Mouse (Mus musculus) liver, adult 2 months (tissue): ENCODE results near the gene Nalcn. TPM values are rescaled to one million over a fixed set of nuclear protein-coding genes. Genes with fewer than 3 reads are reported as not detected.

Source experiments
- DNase-seq: peaks from one replicate; pipeline ENCODE4 v3.0.0-alpha.2; 2011; ENCODE audit warnings: low read depth, low spot score; ENCODE audit errors: extremely low read depth
- H3K27ac ChIP-seq: fragments of 200-500 bp; replicated peaks from 2 replicates; pipeline ENCODE4 v1.5.1; 2012; ENCODE audit warnings: low read depth, mild to moderate bottlenecking, control low read depth, inconsistent platforms, low read length; ENCODE audit not compliant: insufficient read depth
- H3K27me3 ChIP-seq: fragments of 200-500 bp; 2 replicates; pipeline ENCODE4 v1.6.1; 2012; ENCODE audit warnings: mild to moderate bottlenecking, moderate library complexity, low read length, inconsistent platforms; ENCODE audit not compliant: control insufficient read depth, insufficient read depth
- H3K36me3 ChIP-seq: fragments of 200-500 bp; 2 replicates; pipeline ENCODE4 v1.6.1; 2012; ENCODE audit warnings: low read length, inconsistent platforms; ENCODE audit not compliant: control insufficient read depth, insufficient read depth
- H3K4me1 ChIP-seq: fragments of 200-500 bp; 2 replicates; pipeline ENCODE4 v1.6.1; 2011; ENCODE audit warnings: low read length; ENCODE audit not compliant: control insufficient read depth, insufficient read depth
- H3K4me3 ChIP-seq: fragments of 200-500 bp; 2 replicates; pipeline ENCODE4 v1.5.1; 2011; ENCODE audit warnings: low read depth, mild to moderate bottlenecking, control low read depth, low read length, moderate library complexity; ENCODE audit not compliant: insufficient read depth
- H3K79me2 ChIP-seq: fragments of 200-500 bp; 2 replicates; pipeline ENCODE4 v1.6.1; 2012; ENCODE audit warnings: inconsistent platforms, mild to moderate bottlenecking, low read length, moderate library complexity; ENCODE audit not compliant: control insufficient read depth, insufficient read depth
- H3K9ac ChIP-seq: fragments of 200-500 bp; 2 replicates; pipeline ENCODE4 v1.6.1; 2012; ENCODE audit warnings: low read depth, mild to moderate bottlenecking, control low read depth, inconsistent platforms, low read length
- CTCF ChIP-seq: fragments of 200-500 bp; IDR thresholded peaks from 2 replicates; pipeline ENCODE4 v1.5.1; 2011; ENCODE audit warnings: low read depth, low read length, control low read depth
- POLR2A ChIP-seq: fragments of 200-500 bp; IDR thresholded peaks from 2 replicates; pipeline ENCODE4 v1.6.1; 2011; ENCODE audit warnings: low read length, control low read depth; ENCODE audit not compliant: insufficient read depth; ENCODE audit errors: extremely low read depth
- WGBS: fragments of 180-500 bp; shearing (Covaris S2); methylation state at CpG from one replicate; pipeline ENCODE4 v1.1.7; 2018; 5-methylcytosine and 5-hydroxymethylcytosine counted together
- polyA plus RNA-seq: library from polyadenylated mRNA; depleted of rRNA; stranded (reverse); fragments of >200 nt; gene quantifications from 2 replicates; pipeline ENCODE4 v1.2.3, GENCODE M21; 2012
- total RNA-seq: library from RNA; depleted of rRNA; stranded (reverse); fragments of >200 nt; gene quantifications from 2 replicates; pipeline ENCODE4 v1.2.3, GENCODE M21; 2014

Gene Nalcn
- total and polyA plus RNA-seq, 2 experiments, result under 0.01 TPM; not detected in 1

GRCm38 (mm10) chr14:123296068-123296467 is 330.9 kb downstream of the Nalcn start:
- Histone ChIP-seq H3K4me3 (no peak overlapping the region), H3K4me1 (no peaks in the 10 kb centered on the region), H3K27me3 (no peaks in the 10 kb centered on the region), H3K79me2 (no peaks in the 10 kb centered on the region), H3K36me3 (no peaks in the 10 kb centered on the region), H3K27ac (no peak overlapping the region), H3K9ac (no peak overlapping the region)
- no peak for TF ChIP-seq CTCF
- TF ChIP-seq POLR2A, result no peak
- no peak for DNase-seq

GRCm38 (mm10) chr14:123291118-123292007 is 335.6 kb downstream of the Nalcn start:
- no peaks in the 10 kb centered on the region for H3K36me3 ChIP-seq
- H3K9ac ChIP-seq, result no peak overlapping the region
- no peak overlapping the region for H3K27ac ChIP-seq
- 76% methylated on average over 4 of the region's 4 CpGs for WGBS
- peak; percentile 5 for DNase-seq
- H3K79me2 ChIP-seq, result no peaks in the 10 kb centered on the region
- TF ChIP-seq POLR2A (no peak), CTCF (no peak)
- H3K27me3 ChIP-seq, result no peaks in the 10 kb centered on the region
- no peak overlapping the region for H3K4me3 ChIP-seq
- no peaks in the 10 kb centered on the region for H3K4me1 ChIP-seq

- Histone ChIP-seq H3K27me3 (no peaks in the 10 kb centered on the region), H3K4me3 (no peak overlapping the region), H3K4me1 (no peaks in the 10 kb centered on the region), H3K79me2 (no peaks in the 10 kb centered on the region), H3K36me3 (no peaks in the 10 kb centered on the region), H3K9ac (no peak overlapping the region), H3K27ac (no peak overlapping the region)
- DNase-seq, result no peak
- no peak for TF ChIP-seq POLR2A
- TF ChIP-seq CTCF, result no peak
These were observed 344.8 kb downstream of the Nalcn start for GRCm38 (mm10) chr14:123282165-123282564.

DNA sequence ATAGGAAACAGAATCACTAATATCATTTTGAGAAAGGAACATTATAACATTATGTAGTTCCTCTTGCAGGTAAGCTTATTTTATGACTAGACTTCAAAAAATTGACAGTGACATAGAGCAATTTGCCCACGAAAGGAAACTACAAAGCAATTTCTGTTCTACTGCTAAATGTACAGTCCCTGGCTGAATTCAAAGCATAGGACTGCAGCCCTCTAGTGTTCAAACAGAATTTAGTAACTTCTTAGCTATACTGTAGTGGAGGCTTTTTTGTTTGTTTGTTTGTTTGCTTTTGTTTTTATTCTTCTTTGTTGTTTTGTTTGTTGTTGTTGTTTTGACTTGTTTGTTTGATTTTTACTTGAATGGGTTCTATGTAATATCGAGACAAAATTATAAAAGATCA is 354.8 kb downstream of the Nalcn start:
- no peaks in the 10 kb centered on the region for H3K4me1 ChIP-seq
- H3K27ac ChIP-seq, result no peak overlapping the region
- TF ChIP-seq CTCF (no peak), POLR2A (no peak)
- WGBS, result 71% methylated on average over 2 of the region's 2 CpGs
- H3K9ac ChIP-seq, result no peak overlapping the region
- no peaks in the 10 kb centered on the region for H3K36me3 ChIP-seq
- H3K79me2 ChIP-seq, result no peaks in the 10 kb centered on the region
- no peak overlapping the region for H3K4me3 ChIP-seq
- no peak for DNase-seq
- H3K27me3 ChIP-seq, result no peaks in the 10 kb centered on the region

DNA sequence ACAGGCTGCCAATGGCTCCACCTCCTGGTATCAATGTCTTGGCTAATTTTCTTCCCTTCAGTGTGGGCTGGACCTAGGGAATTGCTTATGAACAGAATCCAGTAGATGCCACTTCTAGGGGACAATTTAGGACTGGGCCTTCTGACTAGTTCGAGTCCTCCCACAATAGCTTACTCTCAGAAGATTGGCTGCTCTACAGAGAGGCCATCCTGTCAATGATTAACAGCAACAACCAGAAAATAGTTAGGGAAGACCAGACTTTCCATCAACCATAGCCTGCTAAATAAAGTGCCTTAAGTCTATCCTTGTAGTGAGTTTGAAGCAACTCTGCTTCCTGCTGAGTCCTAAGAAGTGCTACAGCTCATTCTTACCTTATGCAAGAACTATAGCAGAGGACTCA is 386.2 kb downstream of the Nalcn start:
- WGBS, result 14% methylated on average over 1 of the region's 1 CpGs

DNA sequence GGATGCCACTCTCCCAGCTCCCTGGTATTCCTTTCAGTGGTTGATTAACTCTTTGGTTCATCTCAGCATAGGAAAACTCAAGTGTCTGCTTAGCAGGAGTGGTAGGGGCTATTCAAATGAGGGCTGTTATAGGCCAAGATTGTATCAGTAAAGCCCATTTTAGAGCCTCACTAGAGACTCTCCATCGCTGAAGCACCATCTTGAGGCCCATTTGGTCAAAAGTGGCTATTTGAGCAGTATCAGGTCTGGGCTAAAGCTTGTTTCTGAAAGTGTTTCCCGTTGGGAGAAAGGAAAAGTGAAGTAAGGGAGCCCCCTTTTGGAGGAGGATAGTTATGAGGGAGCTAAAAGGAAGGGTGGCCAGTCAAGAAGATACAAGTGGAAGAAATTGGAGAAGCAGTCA is 387.0 kb downstream of the Nalcn start:
- Histone ChIP-seq H3K27me3 (no peaks in the 10 kb centered on the region), H3K36me3 (no peaks in the 10 kb centered on the region), H3K27ac (no peak overlapping the region), H3K79me2 (no peaks in the 10 kb centered on the region), H3K9ac (no peak overlapping the region), H3K4me3 (no peak overlapping the region), H3K4me1 (no peaks in the 10 kb centered on the region)
- no peak for DNase-seq
- 24% methylated on average over 2 of the region's 2 CpGs for WGBS
- TF ChIP-seq CTCF, result no peak
- TF ChIP-seq POLR2A, result no peak

More for the DNA sequence above, 386.2 kb downstream of the Nalcn start:
- Histone ChIP-seq H3K27me3 (no peaks in the 10 kb centered on the region), H3K9ac (no peak overlapping the region), H3K4me1 (no peaks in the 10 kb centered on the region), H3K79me2 (no peaks in the 10 kb centered on the region), H3K4me3 (no peak overlapping the region), H3K36me3 (no peaks in the 10 kb centered on the region), H3K27ac (no peak overlapping the region)
- DNase-seq, result peak; percentile 9
- no peak for TF ChIP-seq POLR2A
